Mouse (Mus musculus) forebrain, postnatal 0 days (tissue): Measurements from ENCODE around the gene Olfr703. TPM values are rescaled to one million over a fixed set of nuclear protein-coding genes. Genes with fewer than 3 reads are reported as not detected.

Experiments
- ATAC-seq: fragments of 200-750 bp; cut with Nextera tagmentation; 2 replicates; pipeline ENCODE4 v1.8.0; 2017; ENCODE audit warnings: mild to moderate bottlenecking, moderate library complexity
- DNase-seq: peaks from one replicate; pipeline ENCODE4 v3.0.0-alpha.2; 2015
- H3K27ac ChIP-seq: fragments of 300-500 bp; sonication (generic); 2 replicates; pipeline ENCODE4 v1.5.1; 2014; ENCODE audit warnings: low read depth, mild to moderate bottlenecking, antibody characterized with exemption, low read length, moderate library complexity, mixed read lengths
- H3K27me3 ChIP-seq: fragments of 300-500 bp; sonication (generic); 2 replicates; pipeline ENCODE4 v1.6.1; 2014; ENCODE audit warnings: mild to moderate bottlenecking, low read length, mixed read lengths; ENCODE audit not compliant: insufficient read depth
- H3K36me3 ChIP-seq: fragments of 300-500 bp; sonication (generic); 2 replicates; pipeline ENCODE4 v1.6.1; 2014; ENCODE audit warnings: mild to moderate bottlenecking, moderate library complexity; ENCODE audit not compliant: insufficient read depth
- H3K4me1 ChIP-seq: fragments of 300-500 bp; sonication (generic); 2 replicates; pipeline ENCODE4 v1.6.1; 2014; ENCODE audit warnings: antibody characterized with exemption; ENCODE audit not compliant: insufficient read depth
- H3K4me2 ChIP-seq: fragments of 300-500 bp; sonication (generic); 2 replicates; pipeline ENCODE4 v1.6.1; 2014; ENCODE audit warnings: low read depth, mild to moderate bottlenecking, moderate library complexity
- H3K4me3 ChIP-seq: fragments of 300-500 bp; sonication (generic); 2 replicates; pipeline ENCODE4 v1.5.1; 2014; ENCODE audit warnings: low read depth, low read length, mixed read lengths
- H3K9ac ChIP-seq: fragments of 300-500 bp; sonication (generic); 2 replicates; pipeline ENCODE4 v1.6.1; 2014; ENCODE audit warnings: mild to moderate bottlenecking
- H3K9me3 ChIP-seq: fragments of 300-500 bp; sonication (generic); 2 replicates; pipeline ENCODE4 v1.6.1; 2016; ENCODE audit warnings: low read length
- CTCF ChIP-seq: sonication (generic); IDR thresholded peaks from 2 replicates; pipeline ENCODE4 v1.5.1; 2016; ENCODE audit warnings: antibody characterized with exemption, control low read depth, low read depth
- WGBS: fragments of 180-500 bp; shearing (Covaris S2); extraction: QIAGEN DNeasy Blood & Tissue Kit; methylation state at CpG from one replicate; pipeline ENCODE4 v1.1.7; 2014; 5-methylcytosine and 5-hydroxymethylcytosine counted together
- polyA plus RNA-seq: library from polyadenylated mRNA; unstranded; fragments of >200 nt; fragmentation: Nextera tagmentation; extraction: Ambion mirVana; gene quantifications from 2 replicates; pipeline ENCODE4 v1.2.1, GENCODE M21; 2015
- total RNA-seq: library from RNA; depleted of rRNA; stranded (reverse); fragments of >200 nt; gene quantifications from 2 replicates; pipeline ENCODE4 v1.2.3, GENCODE M21; 2014; rRNA removed

The Olfr703 gene
- not detected in 2 replicates for total RNA-seq
- polyA plus RNA-seq, result not detected in 2 replicates

- no peaks in the 10 kb centered on the region for H3K36me3 ChIP-seq
- no peaks in the 10 kb centered on the region for H3K27me3 ChIP-seq
- no peak within 1 kb of the TSS for H3K27ac ChIP-seq
- ATAC-seq (no peak), DNase-seq (no peak)
- H3K4me2 ChIP-seq, result no peak within 1 kb of the TSS
- H3K4me1 ChIP-seq, result no peaks in the 10 kb centered on the region
- WGBS, result 57% methylated on average over 2 of the region's 2 CpGs
- TF ChIP-seq CTCF, result no peak
- H3K4me3 ChIP-seq, result no peak within 1 kb of the TSS
- no peaks in the 10 kb centered on the region for H3K9me3 ChIP-seq
- H3K9ac ChIP-seq, result no peak within 1 kb of the TSS
Observed at GRCm38 (mm10) chr7:106843060-106843459, at the start of gene Olfr703. Olfr703 (plus strand) TSS chr7:106843360.

- no peak within 1 kb of the TSS for H3K4me2 ChIP-seq
- H3K4me3 ChIP-seq, result no peak within 1 kb of the TSS
- H3K9me3 ChIP-seq, result no peaks in the 10 kb centered on the region
- TF ChIP-seq CTCF, result no peak
- H3K36me3 ChIP-seq, result no peaks in the 10 kb centered on the region
- H3K27me3 ChIP-seq, result no peaks in the 10 kb centered on the region
- no peak for DNase-seq
- no peak within 1 kb of the TSS for H3K27ac ChIP-seq
- no peak within 1 kb of the TSS for H3K9ac ChIP-seq
- no peaks in the 10 kb centered on the region for H3K4me1 ChIP-seq
- WGBS, result 96% methylated on average over 1 of the region's 1 CpGs
- no peak for ATAC-seq
Observed at GRCm38 (mm10) chr7:106808734-106809133, 34.4 kb upstream of the Olfr703 start, which contains the start of gene Olfr700. Olfr700 (minus strand) TSS chr7:106808834.

- WGBS, result 70% methylated on average over 2 of the region's 2 CpGs
- TF ChIP-seq CTCF, result no peak
Observed at GRCm38 (mm10) chr7:106813829-106814228, 29.3 kb upstream of the Olfr703 start, which contains the start of gene Olfr701. Olfr701 (plus strand) TSS chr7:106814129.

GRCm38 (mm10) chr7:106815775-106816174 is 27.4 kb upstream of the Olfr703 start:
- Histone ChIP-seq H3K9me3 (no peaks in the 10 kb centered on the region), H3K4me2 (no peak overlapping the region), H3K27ac (no peak overlapping the region), H3K9ac (no peak overlapping the region), H3K36me3 (no peaks in the 10 kb centered on the region), H3K27me3 (no peaks in the 10 kb centered on the region), H3K4me1 (no peaks in the 10 kb centered on the region), H3K4me3 (no peak overlapping the region)
- no peak for DNase-seq
- ATAC-seq, result no peak
- TF ChIP-seq CTCF, result no peak
- WGBS, result 73% methylated on average over 2 of the region's 2 CpGs

More at GRCm38 (mm10) chr7:106813829-106814228, 29.3 kb upstream of the Olfr703 start, which contains the start of gene Olfr701:
- no peaks in the 10 kb centered on the region for H3K9me3 ChIP-seq
- H3K36me3 ChIP-seq, result no peaks in the 10 kb centered on the region
- H3K27me3 ChIP-seq, result no peaks in the 10 kb centered on the region
- no peak for DNase-seq
- no peaks in the 10 kb centered on the region for H3K4me1 ChIP-seq
- H3K4me3 ChIP-seq, result no peak within 1 kb of the TSS
- H3K27ac ChIP-seq, result no peak within 1 kb of the TSS
- no peak within 1 kb of the TSS for H3K9ac ChIP-seq
- no peak for ATAC-seq
- H3K4me2 ChIP-seq, result no peak within 1 kb of the TSS

GRCm38 (mm10) chr7:106818414-106818813 is 24.7 kb upstream of the Olfr703 start:
- no peaks in the 10 kb centered on the region for H3K4me1 ChIP-seq
- H3K4me2 ChIP-seq, result no peak overlapping the region
- H3K9ac ChIP-seq, result no peak overlapping the region
- TF ChIP-seq CTCF, result no peak
- no peak overlapping the region for H3K27ac ChIP-seq
- H3K9me3 ChIP-seq, result no peaks in the 10 kb centered on the region
- H3K36me3 ChIP-seq, result no peaks in the 10 kb centered on the region
- ATAC-seq, result no peak
- DNase-seq, result no peak
- no peaks in the 10 kb centered on the region for H3K27me3 ChIP-seq
- H3K4me3 ChIP-seq, result no peak overlapping the region

- H3K27ac ChIP-seq, result no peak within 1 kb of the TSS
- no peak within 1 kb of the TSS for H3K4me2 ChIP-seq
- DNase-seq (no peak), ATAC-seq (no peak)
- TF ChIP-seq CTCF, result no peak
- H3K9me3 ChIP-seq, result no peaks in the 10 kb centered on the region
- no peaks in the 10 kb centered on the region for H3K27me3 ChIP-seq
- no peaks in the 10 kb centered on the region for H3K36me3 ChIP-seq
- H3K9ac ChIP-seq, result no peak within 1 kb of the TSS
- no peak within 1 kb of the TSS for H3K4me3 ChIP-seq
- no peaks in the 10 kb centered on the region for H3K4me1 ChIP-seq
Observed at GRCm38 (mm10) chr7:106833793-106834192, 9.4 kb upstream of the Olfr703 start, which contains the start of gene Olfr702. Olfr702 (minus strand) TSS chr7:106833893.

GRCm38 (mm10) chr7:106862885-106863284 is 19.7 kb downstream of the Olfr703 start, which contains the start of gene Olfr704:
Olfr704 (plus strand) TSS chr7:106863185.
- Histone ChIP-seq H3K4me3 (no peak within 1 kb of the TSS), H3K4me1 (no peaks in the 10 kb centered on the region), H3K36me3 (no peaks in the 10 kb centered on the region), H3K27me3 (no peaks in the 10 kb centered on the region), H3K9ac (no peak within 1 kb of the TSS), H3K27ac (no peak within 1 kb of the TSS), H3K9me3 (no peaks in the 10 kb centered on the region), H3K4me2 (no peak within 1 kb of the TSS)
- no peak for TF ChIP-seq CTCF
- ATAC-seq (no peak), DNase-seq (no peak)
